ENCODE assay signal across 29 mouse cellular contexts in the genomic region with DNA sequence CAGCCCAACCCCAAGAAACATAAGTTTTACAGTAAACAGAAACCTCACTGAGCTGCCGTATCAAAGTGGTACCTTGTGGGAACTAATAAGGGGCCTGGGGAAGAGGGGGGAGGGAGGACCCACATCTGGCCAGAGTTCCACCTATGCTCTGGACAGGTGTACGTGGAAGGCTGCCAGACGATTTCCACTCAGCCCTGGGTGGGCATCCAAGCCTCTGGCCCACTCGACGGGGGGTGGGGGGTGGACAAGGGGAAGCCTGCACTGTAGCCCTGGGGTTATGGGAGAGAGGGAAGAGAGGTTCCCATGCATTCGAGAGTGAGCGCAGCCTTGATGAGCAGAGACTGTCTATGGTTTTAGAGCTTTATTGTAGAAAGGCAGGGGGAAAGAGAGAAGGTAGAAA.
"Had no signal": no experiment of that assay in that cellular context is flagged by ENCODE, and none has a peak within 500 bp of the region (broad histone marks: within the 10 kb centered on the region; RNA-seq: fewer than 3 reads in every experiment).

No protein-coding gene starts in this region.

- H3K36me3 ChIP-seq: heart, embryonic 10.5 days; heart, embryonic 12.5 days; heart, embryonic 13.5 days; heart, embryonic 15.5 days; hindbrain, embryonic 10.5 days; hindbrain, embryonic 12.5 days; hindbrain, embryonic 13.5 days; hindbrain, embryonic 15.5 days; intestine, embryonic 15.5 days; kidney, embryonic 15.5 days had no signal

- DNase-seq: heart, postnatal 10 days; heart, postnatal 36 days; heart, postnatal 4 days; kidney, adult 11 months; kidney, adult 18-20 months; kidney, adult 2 months; kidney, adult 8-10 months; kidney, adult 9 months; kidney, postnatal 10 days; kidney, postnatal 14 days; kidney, postnatal 25 days; kidney, postnatal 36 days; kidney, postnatal 4 days; layer of hippocampus, adult 9-11 months; layer of hippocampus, postnatal 36 days had no signal

- H3K27ac ChIP-seq: heart, embryonic 10.5 days; heart, embryonic 13.5 days; heart, embryonic 15.5 days; hindbrain, embryonic 10.5 days; hindbrain, embryonic 12.5 days; hindbrain, embryonic 13.5 days; hindbrain, embryonic 14.5 days; hindbrain, embryonic 15.5 days; hindbrain, postnatal 0 days; intestine, embryonic 15.5 days; kidney, embryonic 15.5 days; kidney, postnatal 0 days; layer of hippocampus, adult 2 months had no signal

- H3K4me3 ChIP-seq: heart, embryonic 10.5 days; heart, embryonic 12.5 days; heart, embryonic 13.5 days; heart, embryonic 15.5 days; hindbrain, embryonic 10.5 days; hindbrain, embryonic 12.5 days; hindbrain, embryonic 13.5 days; hindbrain, embryonic 15.5 days; intestine, embryonic 15.5 days; kidney, embryonic 15.5 days; layer of hippocampus, adult 2 months had no signal
